Mouse (Mus musculus) CH12F3 (cell line): ENCODE measurements around the gene Gm45062.

Source experiments
- in situ Hi-C: fragments of 300-500 bp; cut with MboI; formaldehyde crosslinking; loops from 2 replicates; pipeline ENCODE4 v1.14.3; 2020; ENCODE audit warnings: low sequenced_read_pairs

Gm45062 gene

DNA sequence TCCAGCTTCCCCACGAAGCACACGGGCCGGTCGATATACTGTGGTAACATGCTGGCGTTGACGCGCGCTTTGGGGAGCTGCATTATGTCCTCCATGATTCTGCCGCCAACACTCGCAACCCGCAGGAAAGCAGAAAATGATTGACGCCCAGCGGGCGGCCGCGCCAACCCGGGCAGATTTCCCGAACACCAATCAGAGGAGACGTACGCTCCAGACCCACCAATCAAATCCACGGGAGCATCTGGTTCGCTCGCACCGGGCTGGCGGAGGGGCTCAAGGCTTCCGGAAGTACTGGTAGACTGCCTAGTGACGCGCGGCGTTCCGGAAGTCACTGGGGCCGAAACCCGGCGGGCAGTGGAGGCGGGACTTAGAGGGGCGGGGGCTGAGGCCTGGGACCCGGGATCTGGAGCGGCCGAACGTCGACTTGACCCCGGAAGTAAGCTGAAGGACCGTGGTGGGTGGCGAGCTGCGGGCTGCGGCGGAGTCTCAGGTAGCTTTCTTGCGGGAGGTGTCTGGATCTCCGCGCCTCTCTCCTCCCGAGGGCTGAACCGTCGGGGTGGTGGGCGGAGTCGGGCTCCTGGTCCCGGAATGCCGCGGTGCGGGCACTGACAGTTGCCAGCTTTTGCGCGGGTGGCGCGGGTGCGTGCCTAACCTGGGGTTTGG lies at the start of gene Gm45062, which contains the start of the genes Rpa3 and Umad1:
Gene Gm45062 (plus strand): TSS at position 447 of the 663 bp plus-strand sequence.
Gene Rpa3 (minus strand): TSS at position 170 of the 663 bp plus-strand sequence.
Gene Umad1 (plus strand): TSS at position 285 of the 663 bp plus-strand sequence.
- in situ Hi-C loops, result no loop called here

DNA sequence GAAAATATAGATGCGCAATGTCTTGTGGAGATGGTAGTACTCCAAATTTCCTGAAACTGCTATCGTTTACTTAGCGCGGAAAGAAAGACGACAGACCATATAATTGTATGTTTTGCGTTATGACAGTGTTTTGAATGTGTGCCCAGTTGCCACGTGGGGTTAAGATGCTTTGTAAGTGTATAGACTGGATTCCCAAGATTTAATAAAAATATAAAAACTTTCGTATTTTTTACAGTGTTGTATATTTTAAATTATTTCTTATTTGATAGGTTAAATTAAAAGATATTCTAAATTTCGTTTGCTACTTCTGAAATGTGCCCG lies 49.4 kb upstream of the Gm45062 start:
- in situ Hi-C loops, result no loop called here

DNA sequence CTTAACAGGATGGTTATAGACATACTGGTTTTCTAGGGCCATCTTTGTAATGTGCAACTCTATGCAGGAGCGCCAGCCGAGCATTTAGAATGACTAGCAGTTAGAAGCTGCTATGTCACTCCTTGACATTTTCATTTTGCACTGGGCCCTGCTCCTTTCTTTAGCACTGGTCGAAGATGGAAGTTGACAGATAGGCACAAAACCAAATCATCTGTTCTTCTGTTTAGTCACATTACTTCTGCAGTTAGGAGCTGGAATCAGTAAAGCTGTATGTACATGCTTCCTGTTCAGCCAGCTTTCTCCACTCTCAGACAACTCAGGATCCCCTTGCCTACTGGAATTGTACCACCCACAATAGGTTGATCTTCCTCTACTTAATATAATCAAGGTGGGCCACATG lies 48.6 kb upstream of the Gm45062 start:
- in situ Hi-C loops, result no loop called here

GRCm38 (mm10) chr6:8227035-8227434 lies 32.2 kb upstream of the Gm45062 start:
- in situ Hi-C loops, result no loop called here

DNA sequence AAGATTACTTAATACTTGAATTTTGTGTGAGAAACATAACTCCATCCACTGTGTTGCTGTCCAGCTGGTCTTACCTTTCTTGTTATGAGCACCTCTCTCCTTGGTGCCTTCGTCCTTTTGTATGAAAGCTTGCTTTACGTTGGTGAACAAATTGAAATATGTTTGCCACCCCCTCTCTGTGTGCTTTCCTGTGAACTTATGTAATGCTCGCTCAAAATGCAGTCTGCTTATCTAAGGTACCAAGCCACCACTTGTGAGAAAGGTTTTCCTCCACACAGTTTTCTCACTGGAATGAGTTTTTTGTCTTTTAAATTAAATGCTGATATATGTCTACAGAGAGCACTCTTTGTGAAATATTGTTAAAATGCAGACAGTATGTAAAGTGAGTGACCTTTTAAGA lies 30.7 kb upstream of the Gm45062 start:
- in situ Hi-C loops, result no loop called here

GRCm38 (mm10) chr6:8258316-8258715 lies 934 bp upstream of the Gm45062 start:
- in situ Hi-C loops, result no loop called here

- in situ Hi-C loops, result no loop called here
Observed at GRCm38 (mm10) chr6:8259667-8260044, 406 bp downstream of the Gm45062 start.

DNA sequence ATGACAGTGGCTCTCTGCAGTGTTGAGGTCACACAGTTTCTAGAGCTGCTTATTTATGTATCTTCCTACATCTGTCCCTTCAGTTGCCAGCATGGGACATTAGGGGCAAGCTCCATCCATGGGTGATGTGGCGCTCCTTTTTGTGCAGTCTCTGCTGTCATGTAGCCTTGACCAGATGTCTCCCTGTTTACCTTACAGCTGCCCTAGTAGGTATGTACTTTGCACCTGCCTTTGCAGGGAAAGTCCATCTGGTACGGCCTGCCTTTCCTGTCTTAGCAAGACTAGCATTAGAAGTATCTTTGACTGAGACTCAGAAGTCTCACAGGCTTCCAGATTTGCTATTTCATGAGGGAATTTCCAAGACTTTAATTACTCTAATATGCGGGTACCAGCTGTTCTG lies 11.8 kb downstream of the Gm45062 start:
- in situ Hi-C loops, result loop anchor here (10.0 kb wide), 1 partner anchor 74 kb away; no protein-coding TSS in a partner anchor

DNA sequence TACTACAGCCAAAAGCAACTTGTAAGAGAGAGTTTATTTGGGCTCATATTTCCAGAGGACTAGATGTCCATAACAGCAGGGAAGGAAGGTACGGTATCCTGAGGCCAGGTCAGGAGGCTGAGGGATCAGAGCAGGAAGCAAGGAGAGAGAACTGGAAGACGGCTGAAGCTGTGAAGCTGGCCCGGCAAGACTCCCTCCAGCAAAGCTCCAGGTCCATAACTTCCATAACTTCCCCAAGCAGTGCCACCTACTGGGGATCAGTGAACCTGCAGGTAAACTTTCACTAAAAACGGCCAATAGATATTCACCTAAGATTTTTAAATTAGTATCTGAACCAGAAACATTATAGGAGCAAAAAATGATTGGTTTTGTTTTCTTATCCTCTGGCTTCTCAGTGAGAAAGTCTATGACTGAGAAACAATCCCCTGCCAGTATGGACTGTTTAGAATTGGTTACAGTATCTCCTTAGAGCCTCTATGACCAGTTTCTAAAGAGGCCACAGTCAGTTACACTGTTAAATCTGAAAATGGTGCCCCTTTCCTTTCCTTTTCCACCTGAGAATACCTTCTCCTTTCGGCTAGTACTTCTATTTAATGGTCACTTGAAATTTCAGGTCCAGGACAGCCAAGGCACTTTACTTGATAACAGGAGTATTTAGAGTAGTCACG lies 15.3 kb downstream of the Gm45062 start:
- in situ Hi-C loops, result loop anchor here (10.0 kb wide), 1 partner anchor 70 kb away; no protein-coding TSS in a partner anchor

- in situ Hi-C loops, result loop anchor here (10.0 kb wide), 1 partner anchor 70 kb away; no protein-coding TSS in a partner anchor
Observed at GRCm38 (mm10) chr6:8275098-8275497, 15.8 kb downstream of the Gm45062 start.

- in situ Hi-C loops, result loop anchor here (10.0 kb wide), 1 partner anchor 68 kb away; no protein-coding TSS in a partner anchor
Observed at GRCm38 (mm10) chr6:8276431-8276830, 17.2 kb downstream of the Gm45062 start.

GRCm38 (mm10) chr6:8278426-8279002 lies 19.3 kb downstream of the Gm45062 start:
- in situ Hi-C loops, result loop anchor here (10.0 kb wide), 1 partner anchor 66 kb away; no protein-coding TSS in a partner anchor

DNA sequence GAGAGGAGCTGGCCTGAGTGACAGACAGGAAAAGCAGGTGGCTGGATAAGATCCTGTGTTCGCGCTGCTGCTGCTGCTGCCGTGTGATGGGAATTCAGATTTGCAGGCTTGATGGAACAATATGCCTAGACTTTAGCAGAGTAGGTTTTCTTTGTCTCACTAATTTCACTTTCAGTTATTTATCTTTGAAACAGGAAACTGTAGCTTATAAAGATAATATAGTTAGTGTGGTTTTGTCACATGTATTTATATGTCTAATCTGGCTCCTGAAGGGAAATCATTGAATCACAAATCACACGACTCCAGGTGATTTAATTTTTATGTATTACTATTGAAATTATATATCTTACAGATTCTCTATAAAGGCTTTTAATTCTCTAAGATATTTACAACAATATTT lies 24.0 kb downstream of the Gm45062 start:
- in situ Hi-C loops, result loop anchor here (10.0 kb wide), 1 partner anchor 222 kb away; the partner anchor contains the start of gene Glcci1

DNA sequence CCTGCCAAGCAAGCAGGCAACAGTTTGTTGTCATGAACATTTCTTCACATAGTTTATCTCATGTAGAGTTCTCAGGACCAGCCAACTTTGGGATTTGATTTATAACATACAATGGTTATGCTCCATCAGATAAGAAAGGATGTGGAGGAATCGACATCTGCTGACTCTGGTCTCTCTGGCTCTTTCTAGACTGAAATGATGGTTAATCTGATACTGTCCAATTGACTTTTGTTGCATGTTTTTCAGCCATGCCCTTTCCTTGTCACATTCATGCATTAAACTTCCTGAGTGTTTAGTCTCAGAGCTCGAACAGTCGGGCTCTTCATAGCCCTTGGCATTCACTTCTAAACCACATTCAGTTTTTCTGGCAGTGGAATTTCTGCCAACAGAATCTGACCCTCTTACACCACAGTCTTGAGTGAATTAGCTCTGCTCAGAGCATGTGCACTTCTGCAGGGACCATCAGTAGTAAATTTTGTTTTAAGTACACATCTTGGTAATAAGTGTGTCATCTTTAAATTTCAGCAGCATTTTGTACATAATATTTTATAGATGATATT lies 26.2 kb downstream of the Gm45062 start:
- in situ Hi-C loops, result loop anchor here (10.0 kb wide), 1 partner anchor 219 kb away; the partner anchor contains the start of gene Glcci1

- in situ Hi-C loops, result loop anchor here (10.0 kb wide), 1 partner anchor 219 kb away; the partner anchor contains the start of gene Glcci1
Observed at GRCm38 (mm10) chr6:8286146-8286545, 26.9 kb downstream of the Gm45062 start.

DNA sequence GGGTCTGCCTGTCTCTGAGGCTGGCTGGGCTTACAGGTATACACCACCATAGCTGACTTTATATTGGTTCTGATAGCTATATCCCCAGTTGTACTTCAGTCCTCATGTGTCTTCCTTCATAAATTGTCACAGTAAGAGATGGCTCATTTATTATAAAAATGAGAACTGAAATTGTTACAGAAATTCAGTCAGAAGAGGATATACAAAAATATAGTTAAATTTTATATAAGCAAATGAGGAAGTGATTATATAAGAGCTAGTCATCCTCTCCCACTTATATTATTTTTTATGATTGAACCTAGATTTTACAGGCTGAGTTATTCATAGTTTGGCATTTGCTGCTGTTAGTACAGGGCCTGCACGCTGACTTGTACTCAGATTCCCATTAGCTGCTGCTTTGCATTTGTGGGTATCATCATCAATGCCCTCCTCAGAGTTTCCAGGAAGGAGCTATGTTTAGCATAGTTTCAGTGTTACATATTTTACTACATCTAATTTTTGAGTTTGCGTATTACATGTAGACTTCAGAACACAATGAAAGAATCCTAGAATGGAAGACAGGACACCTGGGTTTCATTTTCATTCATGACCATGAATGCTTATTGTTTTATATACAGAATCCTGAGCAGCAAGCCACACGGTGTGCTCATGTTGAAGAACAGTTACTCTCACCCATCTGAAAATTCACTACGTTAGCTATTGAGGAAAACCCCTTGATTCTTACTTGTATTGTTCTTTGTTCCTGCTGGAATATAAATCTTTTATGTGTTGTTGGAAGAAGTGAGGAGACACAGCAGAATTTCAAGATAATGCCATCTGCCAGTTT lies 29.7 kb downstream of the Gm45062 start:
- in situ Hi-C loops, result loop anchor here (10.0 kb wide), 1 partner anchor 216 kb away; the partner anchor contains the start of gene Glcci1

GRCm38 (mm10) chr6:8294048-8294784 lies 35.0 kb downstream of the Gm45062 start:
- in situ Hi-C loops, result no loop called here

- in situ Hi-C loops, result no loop called here
Observed at GRCm38 (mm10) chr6:8299066-8299863, 40.0 kb downstream of the Gm45062 start.
